Mouse (Mus musculus) limb, embryonic 14.5 days (tissue): ENCODE results near the gene Cubn. TPM values are rescaled to one million over a fixed set of nuclear protein-coding genes. Genes with fewer than 3 reads are reported as not detected.

Experiments
- ATAC-seq: fragments of 200-750 bp; cut with Nextera tagmentation; 2 replicates; pipeline ENCODE4 v1.8.0; 2017; ENCODE audit warnings: low read depth, moderate number of reproducible peaks, moderate TSS enrichment; ENCODE audit not compliant: low FRiP score
- DNase-seq: peaks from one replicate; pipeline ENCODE4 v3.0.0-alpha.2; 2015; ENCODE audit warnings: low spot score
- H3K27ac ChIP-seq: fragments of 300-500 bp; sonication (generic); replicated peaks from 2 replicates; pipeline ENCODE4 v1.5.1; 2014; ENCODE audit warnings: low read depth, mild to moderate bottlenecking, low read length, moderate library complexity, mixed read lengths
- H3K27me3 ChIP-seq: fragments of 300-500 bp; sonication (generic); 2 replicates; pipeline ENCODE4 v1.6.1; 2014; ENCODE audit warnings: low read length, mixed read lengths; ENCODE audit not compliant: control insufficient read depth, insufficient read depth
- H3K36me3 ChIP-seq: fragments of 300-500 bp; sonication (generic); 2 replicates; pipeline ENCODE4 v1.6.1; 2014; ENCODE audit warnings: mild to moderate bottlenecking, low read length, moderate library complexity, mixed read lengths; ENCODE audit not compliant: control insufficient read depth, insufficient read depth
- H3K4me1 ChIP-seq: fragments of 300-500 bp; sonication (generic); 2 replicates; pipeline ENCODE4 v1.6.1; 2014; ENCODE audit warnings: antibody characterized with exemption, low read length, mixed read lengths; ENCODE audit not compliant: control insufficient read depth, insufficient read depth
- H3K4me2 ChIP-seq: fragments of 300-500 bp; sonication (generic); replicated peaks from 2 replicates; pipeline ENCODE4 v1.6.1; 2014; ENCODE audit warnings: low read depth, mild to moderate bottlenecking, low read length, moderate library complexity; ENCODE audit not compliant: severe bottlenecking
- H3K4me3 ChIP-seq: fragments of 300-500 bp; sonication (generic); replicated peaks from 2 replicates; pipeline ENCODE4 v1.5.1; 2014; ENCODE audit warnings: low read length
- H3K9ac ChIP-seq: fragments of 300-500 bp; sonication (generic); 2 replicates; pipeline ENCODE4 v1.6.1; 2014; ENCODE audit warnings: mild to moderate bottlenecking, low read depth, low read length, moderate library complexity; ENCODE audit not compliant: severe bottlenecking
- H3K9me3 ChIP-seq: fragments of 300-500 bp; sonication (generic); 2 replicates; pipeline ENCODE4 v1.6.1; 2016; ENCODE audit warnings: low read length; ENCODE audit not compliant: control insufficient read depth
- POLR2A ChIP-seq: fragments of 200-500 bp; IDR thresholded peaks from 2 replicates; pipeline ENCODE4 v1.8.0; 2012; ENCODE audit warnings: inconsistent platforms, mild to moderate bottlenecking, moderate library complexity, borderline replicate concordance; ENCODE audit not compliant: insufficient read depth, insufficient read length; ENCODE audit errors: extremely low read depth
- WGBS: fragments of 180-500 bp; shearing (Covaris S2); extraction: QIAGEN DNeasy Blood & Tissue Kit; methylation state at CpG from one replicate; pipeline ENCODE4 v1.1.7; 2014; 5-methylcytosine and 5-hydroxymethylcytosine counted together
- polyA plus RNA-seq, 2 experiments: library from polyadenylated mRNA; depleted of rRNA in 1 of 2; stranded (reverse) in 1 of 2; unstranded in 1 of 2; fragments of >200 nt; fragmentation: Nextera tagmentation in 1 of 2; extraction: Ambion mirVana in 1 of 2; gene quantifications; 2 replicates each; pipeline versions ENCODE4 v1.2.1 to v1.2.3; 2012 to 2014

Cubn gene
- polyA plus RNA-seq, 2 experiments, result 0.28 TPM

DNA sequence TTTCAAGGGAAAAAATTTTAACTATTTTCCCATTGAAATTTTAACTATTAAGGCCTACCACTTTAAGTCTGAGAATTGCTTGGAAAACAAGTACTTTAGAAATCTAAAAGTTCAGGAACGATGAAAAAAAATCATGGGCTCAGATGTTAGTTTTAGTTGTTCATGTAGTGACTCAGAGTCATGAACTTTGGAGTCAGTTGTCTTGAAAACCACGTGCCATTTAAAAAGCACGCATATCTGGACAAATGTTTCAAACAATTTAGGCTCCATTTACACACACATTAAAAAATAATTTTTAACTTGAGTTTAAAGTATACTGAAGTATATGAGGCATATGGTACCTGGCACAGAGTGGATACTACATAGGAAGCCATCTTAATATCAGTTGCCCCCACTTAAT is 24.9 kb downstream of the Cubn start:
- Histone ChIP-seq H3K4me3 (no peak overlapping the region), H3K4me1 (no peaks in the 10 kb centered on the region), H3K36me3 (no peaks in the 10 kb centered on the region), H3K9ac (no peak overlapping the region), H3K4me2 (no peak overlapping the region), H3K27ac (no peak overlapping the region), H3K27me3 (no peaks in the 10 kb centered on the region), H3K9me3 (no peaks in the 10 kb centered on the region)
- no peak for DNase-seq
- no peak for TF ChIP-seq POLR2A
- WGBS, result 89% methylated on average over 3 of the region's 3 CpGs
- ATAC-seq, result no peak

DNA sequence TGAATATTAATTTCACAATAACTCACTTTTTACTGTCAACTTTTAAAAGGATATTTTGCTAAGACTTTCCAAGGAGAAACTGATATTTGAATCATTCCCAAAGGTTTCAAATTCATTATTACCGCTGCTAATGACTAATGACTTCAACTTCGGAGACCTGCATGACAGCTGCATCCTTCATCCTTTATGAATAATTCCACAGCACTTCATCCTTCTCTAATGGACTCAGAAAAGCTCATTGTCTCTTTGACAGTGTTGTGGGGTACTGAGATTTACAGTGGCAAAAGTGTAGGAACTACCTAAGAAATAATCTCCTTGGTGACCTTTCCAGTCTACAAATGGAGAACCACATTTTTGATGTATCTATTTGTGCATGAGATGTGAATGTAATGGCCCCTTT is 33.5 kb downstream of the Cubn start:
- Histone ChIP-seq H3K9ac (no peak overlapping the region), H3K9me3 (no peaks in the 10 kb centered on the region), H3K4me1 (no peaks in the 10 kb centered on the region), H3K4me3 (no peak overlapping the region), H3K4me2 (no peak overlapping the region), H3K27me3 (no peaks in the 10 kb centered on the region), H3K27ac (no peak overlapping the region), H3K36me3 (no peaks in the 10 kb centered on the region)
- TF ChIP-seq POLR2A, result no peak
- ATAC-seq (no peak), DNase-seq (no peak)
- 93% methylated on average over 2 of the region's 2 CpGs for WGBS

DNA sequence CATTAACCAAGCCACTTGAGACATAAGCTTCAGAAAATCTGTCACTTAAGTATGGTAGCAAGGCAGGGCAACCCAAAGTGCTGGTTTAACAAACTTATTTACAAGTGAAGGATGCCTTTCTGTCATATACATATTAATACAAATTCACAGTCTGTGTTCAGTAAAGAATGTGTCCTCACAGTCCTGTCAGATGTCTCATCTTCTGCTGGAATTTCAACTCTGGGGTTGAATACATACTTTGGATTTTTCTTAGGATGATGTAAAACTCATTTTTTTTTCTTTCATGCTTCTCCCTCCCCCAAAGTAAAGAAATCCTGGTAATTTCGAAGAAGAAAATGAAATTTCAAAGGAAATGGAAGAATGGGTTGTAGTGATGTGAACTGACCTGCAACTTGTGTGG is 34.8 kb downstream of the Cubn start:
- H3K4me3 ChIP-seq, result no peak overlapping the region
- no peaks in the 10 kb centered on the region for H3K27me3 ChIP-seq
- no peaks in the 10 kb centered on the region for H3K9me3 ChIP-seq
- peaks cover 8% of the 10 kb centered on the region; the same call in 1 of the 2 replicates for H3K4me1 ChIP-seq
- H3K36me3 ChIP-seq, result no peaks in the 10 kb centered on the region
- 92% methylated on average over 1 of the region's 1 CpGs for WGBS
- H3K27ac ChIP-seq, result no peak overlapping the region
- no peak for DNase-seq
- H3K4me2 ChIP-seq, result no peak overlapping the region
- H3K9ac ChIP-seq, result no peak overlapping the region
- no peak for ATAC-seq
- TF ChIP-seq POLR2A, result no peak

DNA sequence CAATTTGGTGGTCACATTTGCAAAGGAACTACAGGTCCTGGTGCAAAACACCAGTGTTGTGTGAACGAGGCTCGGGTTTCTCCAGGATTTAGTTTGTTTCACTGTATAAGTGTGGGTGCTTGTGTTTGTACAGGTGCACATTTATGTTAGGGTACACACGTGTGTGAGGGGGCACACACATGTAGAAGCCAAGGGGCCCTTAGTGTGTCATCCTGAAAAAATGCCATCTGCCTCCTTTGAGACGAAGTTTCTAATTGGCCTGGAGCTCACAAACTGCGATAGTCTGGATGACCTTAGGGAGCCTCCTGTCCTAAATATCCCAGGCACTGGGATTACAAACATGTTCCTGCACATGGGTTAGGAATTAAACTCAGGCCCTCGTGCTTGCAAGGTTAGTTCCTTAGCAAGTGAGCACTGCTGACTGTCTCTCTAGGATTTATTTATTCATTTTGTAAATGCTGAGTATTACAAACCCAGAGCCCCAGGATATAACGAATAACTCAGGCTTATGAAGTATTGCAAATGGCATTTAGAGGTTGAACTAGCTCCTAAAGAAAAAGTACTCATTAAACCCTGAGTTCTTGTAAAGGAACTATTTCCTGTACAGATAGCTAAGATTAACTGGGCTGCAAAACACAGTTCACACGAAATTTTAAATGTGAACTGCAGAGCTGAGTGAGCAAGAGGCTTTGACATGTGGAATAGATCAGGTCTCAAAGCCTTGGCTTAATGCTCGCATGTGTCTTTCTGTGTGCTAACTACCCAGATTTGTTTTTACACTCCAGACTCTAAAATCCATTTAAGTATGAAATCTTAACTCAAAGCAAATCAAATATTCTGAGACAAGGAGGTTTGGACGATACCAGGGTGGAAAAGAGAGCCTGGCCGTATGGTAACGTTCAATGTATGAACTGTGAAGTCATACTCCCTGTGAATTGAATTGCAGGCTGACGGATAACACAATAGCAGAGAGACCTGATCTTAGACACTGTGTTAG is 39.8 kb downstream of the Cubn start:
- Histone ChIP-seq H3K4me3 (no peak overlapping the region), H3K9ac (no peak overlapping the region), H3K36me3 (no peaks in the 10 kb centered on the region), H3K27ac (peak overlapping the region; percentile 68), H3K9me3 (no peaks in the 10 kb centered on the region), H3K4me1 (peaks cover 20% of the 10 kb centered on the region), H3K4me2 (no peak overlapping the region), H3K27me3 (no peaks in the 10 kb centered on the region)
- WGBS, result 25% methylated on average over 13 of the region's 13 CpGs
- DNase-seq (peak; percentile 80), ATAC-seq (peak; percentile 87)
- TF ChIP-seq POLR2A, result no peak

DNA sequence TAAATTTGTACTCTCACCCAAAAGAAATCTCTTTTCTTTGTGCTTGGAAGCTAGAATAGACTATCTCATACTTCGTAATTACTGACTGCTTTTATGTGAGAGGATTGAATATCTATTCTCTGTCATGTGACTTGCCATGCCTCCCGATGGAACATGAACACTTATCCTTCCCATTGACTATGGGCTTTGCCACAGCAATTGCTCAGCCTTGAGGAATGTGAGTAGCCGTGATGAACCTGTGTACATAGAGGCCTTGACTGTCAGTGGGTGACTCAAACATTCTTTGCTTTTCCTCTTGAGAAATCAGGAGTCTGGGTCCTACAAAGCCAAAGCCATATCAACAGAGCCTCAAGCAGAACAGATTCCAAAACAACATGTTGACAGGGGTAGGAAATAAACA is 40.7 kb downstream of the Cubn start:
- WGBS, result 60% methylated on average over 3 of the region's 3 CpGs
- Histone ChIP-seq H3K4me2 (no peak overlapping the region), H3K9ac (no peak overlapping the region), H3K27ac (no peak overlapping the region), H3K27me3 (no peaks in the 10 kb centered on the region), H3K36me3 (no peaks in the 10 kb centered on the region), H3K9me3 (no peaks in the 10 kb centered on the region), H3K4me1 (peaks cover 20% of the 10 kb centered on the region), H3K4me3 (no peak overlapping the region)
- TF ChIP-seq POLR2A, result no peak
- ATAC-seq (0 out of 2 replicates have a peak, but pooled peaks have one; percentile 19), DNase-seq (no peak)
